Mouse (Mus musculus): Measurements from ENCODE around the gene Meis1. TPM values are rescaled to one million over a fixed set of nuclear protein-coding genes. Genes with fewer than 3 reads are reported as not detected.

Gene Meis1
- total and polyA plus RNA-seq, 3 experiments = 0.19 to 3.6 (median 0.81) TPM

DNA sequence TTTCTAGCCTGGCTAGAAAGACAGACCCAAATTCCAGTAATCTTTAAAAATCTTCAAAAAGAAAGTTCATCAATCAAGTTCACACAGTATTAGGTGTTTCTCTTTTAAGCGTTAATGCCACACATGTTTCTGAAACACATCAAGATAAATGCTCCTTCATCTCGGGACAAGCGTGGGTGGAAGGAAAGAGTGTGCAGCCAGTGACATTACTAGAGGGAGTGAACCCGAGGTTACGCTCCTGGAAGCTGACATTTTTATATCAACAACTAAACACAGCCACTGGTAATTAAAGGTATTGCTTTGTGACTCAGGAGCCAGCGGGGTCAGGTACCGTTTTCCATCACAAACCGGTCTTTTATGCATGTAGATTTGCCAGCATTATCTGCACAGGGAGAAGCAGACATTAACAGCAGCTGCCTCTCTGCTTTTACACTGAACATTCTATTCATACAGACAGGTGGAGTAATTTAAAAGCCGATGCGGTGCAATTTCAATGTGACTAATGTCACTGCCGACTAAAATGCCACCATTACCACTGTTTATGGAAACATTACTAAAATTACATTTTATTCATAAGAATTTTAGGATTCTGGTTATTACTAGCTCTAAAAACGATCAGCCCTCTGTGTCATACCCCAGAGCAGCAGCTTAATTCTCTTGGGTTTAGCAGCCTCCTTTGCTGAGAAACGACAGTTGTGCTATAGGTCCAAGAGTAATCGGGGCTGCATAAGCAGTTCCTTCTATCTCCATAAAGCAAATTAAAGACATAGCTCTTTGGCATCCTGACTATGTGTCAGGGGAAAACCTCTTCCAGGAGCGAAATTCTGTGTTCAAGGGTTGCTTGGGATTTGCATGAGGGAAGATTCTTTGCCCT, 87.5 kb downstream of the Meis1 start:
- DNase-seq (ENCODE audit: extremely low read depth) = no peak
- Histone ChIP-seq H3K36me3 (replicated peaks in 1 of 2; ENCODE audit: control insufficient read depth in 1 of 2, insufficient read depth in 1 of 2, low read length in 1 of 2) (no peaks in the 10 kb centered on the region), H3K4me1 (ENCODE audit: control insufficient read depth in 1 of 2, insufficient read depth in 2 of 2) (peaks cover 2 to 12% of the 10 kb centered on the region in 2 experiments), H3K27ac (ENCODE audit: insufficient read depth, low read depth) (no peak overlapping the region), H3K9ac (ENCODE audit: insufficient read depth, low read depth) (no peak overlapping the region), H3K4me3 (replicated peaks in 1 of 3; ENCODE audit: low read depth in 2 of 3, low read length in 2 of 3, poor library complexity in 1 of 3) (no peak overlapping the region), H3K79me2 (replicated peaks; ENCODE audit: control insufficient read depth, extremely low read depth, insufficient read depth, poor library complexity, severe bottlenecking) (no peaks in the 10 kb centered on the region), H3K4me2 (ENCODE audit: insufficient read depth, low read depth, poor library complexity, severe bottlenecking) (no peak overlapping the region), H3K9me3 (replicated peaks; ENCODE audit: low read length) (no peaks in the 10 kb centered on the region), H3K27me3 (replicated peaks) (no peaks in the 10 kb centered on the region)
- dilution Hi-C loops (cut with MboI; ENCODE audit: extremely low pct_ligation_motif_present, extremely low pct_unique_long_range_greater_than_20kb, low sequenced_read_pairs) = no loop called here
- in situ Hi-C loops (cut with MboI; ENCODE audit: low pct_ligation_motif_present, low pct_unique_long_range_greater_than_20kb, low sequenced_read_pairs) = no loop called here
- no peak for TF ChIP-seq TBP (conservative IDR thresholded peaks at IDR 0.05; ENCODE audit: low read depth, low read length)
- TF ChIP-seq POLR2AphosphoS2 (IDR thresholded peaks at IDR 0.05; ENCODE audit: low read depth, low read length) = no peak
- no peak for TF ChIP-seq NRF1 (IDR thresholded peaks at IDR 0.05; ENCODE audit: low read depth, low read length)
- TF ChIP-seq JUND (conservative IDR thresholded peaks at IDR 0.05; ENCODE audit: low read depth, low read length) = no peak
- TF ChIP-seq CHD1 (IDR thresholded peaks at IDR 0.05; ENCODE audit: low read depth, low read length) = no peak
- TF ChIP-seq RCOR1 (conservative IDR thresholded peaks at IDR 0.05; ENCODE audit: low read depth, low read length) = no peak
- no peak for TF ChIP-seq GABPA (IDR thresholded peaks at IDR 0.05; ENCODE audit: insufficient replicate concordance, low read depth, low read length)
- no peak for TF ChIP-seq KAT2A (IDR thresholded peaks at IDR 0.05; ENCODE audit: insufficient replicate concordance, low read length)
- no peak for TF ChIP-seq TCF12 (IDR thresholded peaks at IDR 0.05; ENCODE audit: low read depth, low read length)
- no peak for TF ChIP-seq MAX (IDR thresholded peaks at IDR 0.05; ENCODE audit: low read length)
- no peak for TF ChIP-seq ZC3H11A (IDR thresholded peaks at IDR 0.05; ENCODE audit: low read depth, low read length)
- no peak for TF ChIP-seq ELF1 (IDR thresholded peaks at IDR 0.05; ENCODE audit: low read depth, low read length)
- TF ChIP-seq USF2 (conservative IDR thresholded peaks at IDR 0.05; ENCODE audit: low read depth, low read length) = no peak
- TF ChIP-seq MXI1 (IDR thresholded peaks at IDR 0.05; ENCODE audit: low read depth, low read length) = no peak
- no peak for TF ChIP-seq JUN (IDR thresholded peaks at IDR 0.05; ENCODE audit: insufficient read depth, low read depth, low read length)
- no peak for TF ChIP-seq ETS1 (conservative IDR thresholded peaks at IDR 0.05; ENCODE audit: low read depth, low read length)

DNA sequence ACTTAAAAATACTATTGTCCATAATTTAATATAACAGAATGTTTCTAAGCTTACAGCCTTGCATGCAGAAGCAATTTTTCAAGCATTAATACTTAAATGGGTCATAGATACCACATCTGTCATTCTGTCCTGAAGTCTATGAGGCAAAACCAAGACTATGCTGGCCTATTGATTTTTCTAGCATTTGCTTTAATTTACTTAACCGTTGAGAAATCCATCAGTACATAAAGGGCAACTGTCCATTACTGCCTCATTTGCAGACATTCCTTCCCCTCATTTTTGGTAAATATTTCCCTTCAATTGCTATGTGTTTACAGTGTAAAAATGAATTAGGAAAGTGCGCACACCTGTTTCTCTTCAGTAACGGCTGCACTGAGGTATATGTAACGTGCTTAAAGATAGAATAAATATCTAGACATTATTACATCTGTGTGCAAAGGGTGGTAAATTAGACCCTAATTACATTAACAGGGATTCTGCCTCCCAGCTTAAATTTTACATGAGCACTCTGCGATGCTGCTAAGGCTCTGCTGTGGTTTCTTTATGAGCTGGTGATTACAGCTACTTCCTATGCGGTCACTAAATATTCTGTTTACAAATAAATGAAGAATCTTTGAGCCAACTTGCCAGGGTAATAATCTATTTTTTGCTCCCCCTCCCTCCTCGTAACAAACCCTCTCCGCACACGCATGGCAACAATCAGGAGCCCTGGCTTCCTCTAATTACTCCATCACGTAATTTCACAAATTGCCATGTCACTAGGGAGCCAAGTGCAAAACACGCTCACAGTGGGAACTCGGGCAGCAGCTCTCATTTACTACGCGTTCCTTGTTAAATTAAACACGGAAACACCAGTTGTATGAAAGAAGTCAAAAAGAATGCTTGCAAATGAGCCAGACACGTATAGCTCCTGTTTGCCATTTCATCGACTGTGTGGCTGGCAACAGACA, 88.7 kb downstream of the Meis1 start:
- DNase-seq (ENCODE audit: extremely low read depth) = no peak
- TF ChIP-seq MAZ (IDR thresholded peaks at IDR 0.05; ENCODE audit: low read depth, low read length) (no peak), TCF12 (IDR thresholded peaks at IDR 0.05; ENCODE audit: low read depth, low read length) (no peak), MYC (IDR thresholded peaks at IDR 0.05; ENCODE audit: low read depth, low read length) (no peak), MXI1 (IDR thresholded peaks at IDR 0.05; ENCODE audit: low read depth, low read length) (no peak), ZMIZ1 (IDR thresholded peaks at IDR 0.05; ENCODE audit: low read depth, low read length) (no peak), POLR2AphosphoS2 (IDR thresholded peaks at IDR 0.05; ENCODE audit: low read depth, low read length) (no peak), EP300 (IDR thresholded peaks at IDR 0.05; ENCODE audit: low read length) (no peak)
- Histone ChIP-seq H3K27ac (ENCODE audit: insufficient read depth, low read depth) (no peak overlapping the region), H3K4me3 (replicated peaks in 1 of 3; ENCODE audit: low read depth in 2 of 3, low read length in 2 of 3, poor library complexity in 1 of 3) (no peak overlapping the region), H3K4me2 (ENCODE audit: insufficient read depth, low read depth, poor library complexity, severe bottlenecking) (no peak overlapping the region), H3K36me3 (replicated peaks in 1 of 2; ENCODE audit: control insufficient read depth in 1 of 2, insufficient read depth in 1 of 2, low read length in 1 of 2) (no peaks in the 10 kb centered on the region), H3K27me3 (replicated peaks) (no peaks in the 10 kb centered on the region), H3K79me2 (replicated peaks; ENCODE audit: control insufficient read depth, extremely low read depth, insufficient read depth, poor library complexity, severe bottlenecking) (no peaks in the 10 kb centered on the region), H3K9ac (ENCODE audit: insufficient read depth, low read depth) (no peak overlapping the region), H3K9me3 (replicated peaks; ENCODE audit: low read length) (no peaks in the 10 kb centered on the region), H3K4me1 (ENCODE audit: control insufficient read depth in 1 of 2, insufficient read depth in 2 of 2) (peaks cover 4 to 19% of the 10 kb centered on the region in 2 experiments)
- dilution Hi-C loops (cut with MboI; ENCODE audit: extremely low pct_ligation_motif_present, extremely low pct_unique_long_range_greater_than_20kb, low sequenced_read_pairs) (no loop called here), in situ Hi-C loops (cut with MboI; ENCODE audit: low pct_ligation_motif_present, low pct_unique_long_range_greater_than_20kb, low sequenced_read_pairs) (no loop called here)
